Mouse (Mus musculus) liver, embryonic 18 days (tissue): ENCODE data around the gene Gm36210. TPM values are rescaled to one million over a fixed set of nuclear protein-coding genes. Genes with fewer than 3 reads are reported as not detected.

Experiments used
- polyA plus RNA-seq: library from polyadenylated mRNA; depleted of rRNA; stranded (reverse); fragments of >200 nt; gene quantifications from 2 replicates; pipeline ENCODE4 v1.2.3, GENCODE M21; 2012; rRNA removed

Gm36210 gene
- polyA plus RNA-seq, result 0.03 and 0.05 TPM in 2 replicates

GRCm38 (mm10) chr7:4906466-4906950 lies at the start of gene Gm36210:
Gm36210 (minus strand) TSS chr7:4906516.

GRCm38 (mm10) chr7:4925441-4926381 lies 19.4 kb upstream of the Gm36210 start, which contains the start of gene Ssc5d:
Ssc5d (plus strand) TSS chr7:4925785.

GRCm38 (mm10) chr7:4921824-4922482 lies 15.6 kb upstream of the Gm36210 start, which contains the start of gene Nat14:
Nat14 (plus strand) TSS chr7:4922028.

GRCm38 (mm10) chr7:4915007-4915665 lies 8.8 kb upstream of the Gm36210 start, which contains the start of gene Zfp628:
Zfp628 (plus strand) TSS chr7:4915217.

GRCm38 (mm10) chr7:4876753-4877221 lies 29.5 kb downstream of the Gm36210 start, which contains the start of gene Isoc2a:
Isoc2a (plus strand) TSS chr7:4877153.

GRCm38 (mm10) chr7:4870133-4870532 lies 36.2 kb downstream of the Gm36210 start, which contains the start of gene Isoc2b:
Isoc2b (minus strand) TSS chr7:4870258.

Other genes with a start within 250 kb of the Gm36210 start
- gene Ppp6r1, start 247.5 kb downstream of the Gm36210 start, polyA plus RNA-seq, result 28.8 and 34.0 TPM in 2 replicates
- 20.4 and 21.6 TPM in 2 replicates for gene Hspbp1, start 221.4 kb downstream of the Gm36210 start, polyA plus RNA-seq
- 0.31 and 0.32 TPM in 2 replicates for gene Brsk1, start 215.9 kb downstream of the Gm36210 start, polyA plus RNA-seq
- 0.74 and 0.80 TPM in 2 replicates for gene Tmem150b, start 181.3 kb downstream of the Gm36210 start, polyA plus RNA-seq
- 53.8 and 67.2 TPM in 2 replicates for gene Kmt5c, start 166.4 kb downstream of the Gm36210 start, polyA plus RNA-seq
- 80.4 and 84.3 TPM in 2 replicates for gene Cox6b2, start 153.4 kb downstream of the Gm36210 start, polyA plus RNA-seq
- gene Fam71e2, start 135.2 kb downstream of the Gm36210 start, polyA plus RNA-seq, result 0.01 TPM in 1 of 2 replicates, not detected in the other
- 0.02 and 0.13 TPM in 2 replicates for gene Il11, start 123.7 kb downstream of the Gm36210 start, polyA plus RNA-seq
- gene Tmem190, start 123.6 kb downstream of the Gm36210 start, polyA plus RNA-seq, result not detected in 2 replicates
- gene Tmem238, start 116.9 kb downstream of the Gm36210 start, polyA plus RNA-seq, result 11.3 and 11.9 TPM in 2 replicates
- 244 and 284 TPM in 2 replicates for gene Rpl28, start 113.6 kb downstream of the Gm36210 start, polyA plus RNA-seq
- gene Ube2s, start 93.9 kb downstream of the Gm36210 start, polyA plus RNA-seq, result 252 and 281 TPM in 2 replicates
- 0.08 and 0.18 TPM in 2 replicates for gene Shisa7, start 61.8 kb downstream of the Gm36210 start, polyA plus RNA-seq
- gene Isoc2b, start 36.3 kb downstream of the Gm36210 start, polyA plus RNA-seq, result 5.7 and 6.4 TPM in 2 replicates
- gene Isoc2a, start 29.4 kb downstream of the Gm36210 start, polyA plus RNA-seq, result 29.3 and 33.2 TPM in 2 replicates
- 2.1 and 2.5 TPM in 2 replicates for gene Zfp628, start 8.7 kb upstream of the Gm36210 start, polyA plus RNA-seq
- gene Nat14, start 15.5 kb upstream of the Gm36210 start, polyA plus RNA-seq, result 0.61 and 0.77 TPM in 2 replicates
- gene Ssc5d, start 19.3 kb upstream of the Gm36210 start, polyA plus RNA-seq, result 0.25 and 0.30 TPM in 2 replicates
- gene Sbk2, start 57.9 kb upstream of the Gm36210 start, polyA plus RNA-seq, result 0.06 TPM in 1 of 2 replicates, not detected in the other
- 0.01 TPM in 2 replicates for gene Sbk3, start 64.7 kb upstream of the Gm36210 start, polyA plus RNA-seq
- 8.2 and 11.4 TPM in 2 replicates for gene Zfp579, start 89.6 kb upstream of the Gm36210 start, polyA plus RNA-seq
- 10.6 and 11.9 TPM in 2 replicates for gene Zfp524, start 107.9 kb upstream of the Gm36210 start, polyA plus RNA-seq
- 11.8 and 13.2 TPM in 2 replicates for gene Fiz1, start 108.2 kb upstream of the Gm36210 start, polyA plus RNA-seq
- 0.10 TPM in 1 of 2 replicates, not detected in the other for gene Gm44973, start 109.0 kb upstream of the Gm36210 start, polyA plus RNA-seq
- 5.6 and 7.4 TPM in 2 replicates for gene Zfp865, start 113.9 kb upstream of the Gm36210 start, polyA plus RNA-seq
- gene Ccdc106, start 114.0 kb upstream of the Gm36210 start, polyA plus RNA-seq, result 0.32 and 0.41 TPM in 2 replicates
- gene 4632433K11Rik, start 127.6 kb upstream of the Gm36210 start, polyA plus RNA-seq, result not detected in 2 replicates
- 1.6 and 1.7 TPM in 2 replicates for gene Zfp784, start 131.9 kb upstream of the Gm36210 start, polyA plus RNA-seq
- 1.6 TPM in 2 replicates for gene Zfp580, start 145.0 kb upstream of the Gm36210 start, polyA plus RNA-seq
- gene U2af2, start 155.6 kb upstream of the Gm36210 start, polyA plus RNA-seq, result 90.0 and 99.7 TPM in 2 replicates
- gene Epn1, start 173.7 kb upstream of the Gm36210 start, polyA plus RNA-seq, result 42.2 and 48.3 TPM in 2 replicates
- not detected in 2 replicates for gene Rfpl4, start 210.4 kb upstream of the Gm36210 start, polyA plus RNA-seq
- 0.56 and 0.59 TPM in 2 replicates for gene Rasl2-9, start 219.4 kb upstream of the Gm36210 start, polyA plus RNA-seq
- gene Vmn1r55, start 243.2 kb upstream of the Gm36210 start, polyA plus RNA-seq, result not detected in 2 replicates